Mouse (Mus musculus) thymus, adult 2 months (tissue): ENCODE results near the gene Tpcn1. TPM values are rescaled to one million over a fixed set of nuclear protein-coding genes. Genes with fewer than 3 reads are reported as not detected.
A peak's percentile ranks its signal among the peaks of the same experiment; 100 is the strongest.

Experiments used
- DNase-seq: peaks from one replicate; pipeline ENCODE4 v3.0.0; 2021
- H3K27ac ChIP-seq: fragments of 200-500 bp; 2 replicates; pipeline ENCODE4 v1.5.1; 2012; ENCODE audit warnings: low read length, control low read depth; ENCODE audit not compliant: control insufficient read depth, insufficient read depth
- H3K27me3 ChIP-seq: fragments of 200-500 bp; 2 replicates; pipeline ENCODE4 v1.6.1; 2012; ENCODE audit warnings: mild to moderate bottlenecking, low read length, moderate library complexity, mixed read lengths; ENCODE audit not compliant: control insufficient read depth, insufficient read depth
- H3K36me3 ChIP-seq: fragments of 200-500 bp; 2 replicates; pipeline ENCODE4 v1.6.1; 2012; ENCODE audit warnings: mild to moderate bottlenecking, low read length, moderate library complexity; ENCODE audit not compliant: control insufficient read depth, insufficient read depth
- H3K4me1 ChIP-seq: fragments of 200-500 bp; replicated peaks from 2 replicates; pipeline ENCODE4 v1.6.1; 2012; ENCODE audit warnings: low read length; ENCODE audit not compliant: control insufficient read depth, insufficient read depth
- H3K4me3 ChIP-seq: fragments of 200-500 bp; 2 replicates; pipeline ENCODE4 v1.5.1; 2012; ENCODE audit warnings: mild to moderate bottlenecking, low read length, control low read depth, moderate library complexity; ENCODE audit not compliant: control insufficient read depth, insufficient read depth
- CTCF ChIP-seq: fragments of 200-500 bp; IDR thresholded peaks from 2 replicates; pipeline ENCODE4 v1.5.1; 2012; ENCODE audit warnings: mild to moderate bottlenecking, control low read depth, low read length, moderate library complexity, borderline replicate concordance; ENCODE audit not compliant: control insufficient read depth, poor library complexity, insufficient read depth; ENCODE audit errors: extremely low read depth
- POLR2A ChIP-seq: fragments of 200-500 bp; IDR thresholded peaks from 2 replicates; pipeline ENCODE4 v1.6.1; 2012; ENCODE audit warnings: mild to moderate bottlenecking, low read length, control low read depth, moderate library complexity; ENCODE audit not compliant: control insufficient read depth, poor library complexity, insufficient read depth; ENCODE audit errors: extremely low read depth
- WGBS: fragments of 180-500 bp; shearing (Covaris S2); methylation state at CpG from one replicate; pipeline ENCODE4 v1.1.7; 2018; 5-methylcytosine and 5-hydroxymethylcytosine counted together
- polyA plus RNA-seq: library from polyadenylated mRNA; depleted of rRNA; stranded (reverse); fragments of >200 nt; gene quantifications from 2 replicates; pipeline ENCODE4 v1.2.3, GENCODE M21; 2012

The Tpcn1 gene
- polyA plus RNA-seq, 1 experiment = 203 TPM

GRCm38 (mm10) chr5:120604839-120605238 is 16.4 kb upstream of the Tpcn1 start:
- H3K4me3 ChIP-seq = no peak overlapping the region
- 3% methylated on average over 6 of the region's 6 CpGs for WGBS
- TF ChIP-seq POLR2A (no peak; the same call in 1 of the 2 replicates), CTCF (no peak)
- no peaks in the 10 kb centered on the region for H3K27me3 ChIP-seq
- H3K27ac ChIP-seq = no peak overlapping the region
- DNase-seq = peak; percentile 86
- no peaks in the 10 kb centered on the region for H3K36me3 ChIP-seq
- peaks cover 6% of the 10 kb centered on the region for H3K4me1 ChIP-seq

GRCm38 (mm10) chr5:120603515-120603914 is 15.0 kb upstream of the Tpcn1 start:
- Histone ChIP-seq H3K4me1 (peaks cover 13% of the 10 kb centered on the region), H3K4me3 (no peak overlapping the region), H3K27me3 (no peaks in the 10 kb centered on the region), H3K36me3 (no peaks in the 10 kb centered on the region), H3K27ac (no peak overlapping the region)
- WGBS = 95% methylated on average over 7 of the region's 7 CpGs
- TF ChIP-seq POLR2A (no peak), CTCF (no peak)
- DNase-seq = no peak

GRCm38 (mm10) chr5:120602210-120602609 is 13.7 kb upstream of the Tpcn1 start:
- H3K27me3 ChIP-seq = no peaks in the 10 kb centered on the region
- DNase-seq = no peak
- peaks cover 13% of the 10 kb centered on the region for H3K4me1 ChIP-seq
- 96% methylated on average over 12 of the region's 12 CpGs for WGBS
- H3K27ac ChIP-seq = no peak overlapping the region
- H3K36me3 ChIP-seq = no peaks in the 10 kb centered on the region
- TF ChIP-seq POLR2A (no peak), CTCF (no peak)
- H3K4me3 ChIP-seq = no peak overlapping the region

DNA sequence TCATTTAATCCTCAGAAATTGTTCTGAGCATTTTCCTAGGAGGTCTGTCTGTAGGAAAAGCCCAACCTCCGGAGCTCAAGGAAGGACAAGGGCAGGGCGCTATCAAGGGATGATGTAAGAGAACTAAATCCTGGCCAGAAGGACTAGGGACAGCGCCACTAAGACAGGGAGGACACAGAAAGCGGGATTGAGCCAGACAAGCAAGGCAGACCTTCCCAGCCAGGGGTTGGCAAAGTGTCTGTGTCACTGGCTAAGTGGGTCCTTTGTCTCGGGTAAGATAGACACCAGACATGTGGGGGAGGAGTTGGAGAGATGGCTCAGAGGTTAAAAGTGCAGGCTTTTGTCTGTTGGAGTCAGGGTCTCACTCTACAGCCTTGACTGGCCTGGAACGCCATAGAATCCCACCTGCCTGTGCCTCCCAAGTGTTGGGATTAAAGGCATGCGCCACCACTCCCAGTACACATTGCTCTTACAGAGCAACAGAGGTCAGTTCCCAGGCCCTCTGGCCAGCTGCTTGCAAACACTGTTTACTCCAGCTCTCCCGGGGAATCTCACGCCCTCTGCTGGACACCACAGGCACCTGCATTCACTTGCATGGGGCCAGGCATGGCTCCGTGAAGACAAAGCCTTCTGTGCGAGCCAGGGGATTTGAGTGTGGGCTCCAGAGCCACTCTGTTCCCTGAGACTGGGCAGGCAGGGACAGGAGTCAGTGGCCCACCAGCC is 12.6 kb upstream of the Tpcn1 start:
- no peak for DNase-seq
- H3K4me1 ChIP-seq = peaks cover 13% of the 10 kb centered on the region
- H3K27ac ChIP-seq = no peak overlapping the region
- 88% methylated on average over 11 of the region's 11 CpGs for WGBS
- H3K4me3 ChIP-seq = no peak overlapping the region
- no peaks in the 10 kb centered on the region for H3K27me3 ChIP-seq
- H3K36me3 ChIP-seq = no peaks in the 10 kb centered on the region
- no peak for TF ChIP-seq POLR2A
- TF ChIP-seq CTCF = peak; percentile 74; the same call in 1 of the 2 replicates

DNA sequence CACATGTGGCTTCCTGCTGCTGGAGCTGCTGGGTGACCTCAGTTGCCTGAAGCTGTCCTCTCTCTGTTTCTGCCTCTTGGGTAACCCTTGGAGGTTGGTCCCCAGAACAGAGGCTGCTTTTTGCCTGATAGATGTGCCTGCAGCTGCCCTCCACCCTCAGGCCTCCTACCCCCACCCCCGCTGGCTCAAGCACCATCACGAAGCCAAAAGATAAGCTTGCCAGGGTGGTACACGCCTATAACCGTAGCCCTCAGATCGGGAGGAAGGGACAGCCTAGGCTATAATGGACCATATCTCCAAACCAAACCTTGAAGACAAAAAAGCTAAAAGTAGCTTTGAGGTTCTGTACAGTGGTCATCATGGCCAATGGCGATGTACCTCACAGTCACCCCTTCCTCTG is 11.2 kb upstream of the Tpcn1 start:
- Histone ChIP-seq H3K27ac (no peak overlapping the region), H3K36me3 (no peaks in the 10 kb centered on the region), H3K4me1 (peaks cover 8% of the 10 kb centered on the region), H3K4me3 (no peak overlapping the region), H3K27me3 (no peaks in the 10 kb centered on the region)
- TF ChIP-seq POLR2A (no peak), CTCF (no peak)
- no peak for DNase-seq
- WGBS = 80% methylated on average over 6 of the region's 6 CpGs

DNA sequence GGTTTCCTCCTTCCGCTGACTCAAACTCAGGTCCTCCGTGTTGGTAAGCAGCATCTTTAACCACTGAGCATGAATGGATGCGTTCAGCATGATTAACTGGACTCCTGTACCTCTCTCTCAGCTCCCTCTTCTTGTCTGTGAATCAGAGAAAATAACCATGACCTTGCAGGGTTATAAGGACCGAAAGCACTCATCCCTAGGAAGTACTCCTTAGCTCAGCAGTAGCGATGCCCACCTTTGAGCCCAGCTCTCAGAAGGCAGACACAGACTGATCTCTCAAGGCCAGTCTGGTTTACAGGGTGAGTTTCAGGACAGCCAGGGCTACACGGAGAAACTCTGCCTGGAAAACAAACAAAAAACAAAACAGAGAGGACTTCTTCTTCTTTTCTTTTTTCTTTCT is 6.0 kb upstream of the Tpcn1 start:
- DNase-seq = no peak
- WGBS = 95% methylated on average over 6 of the region's 6 CpGs
- Histone ChIP-seq H3K4me1 (peaks cover 5% of the 10 kb centered on the region), H3K27me3 (no peaks in the 10 kb centered on the region), H3K36me3 (no peaks in the 10 kb centered on the region), H3K4me3 (no peak overlapping the region), H3K27ac (no peak overlapping the region)
- TF ChIP-seq CTCF (no peak), POLR2A (no peak)
